Mouse (Mus musculus) bone marrow macrophage, adult 2 months (primary cell): ENCODE results near the gene Sipa1l3. TPM values are rescaled to one million over a fixed set of nuclear protein-coding genes. Genes with fewer than 3 reads are reported as not detected.

Experiments
- H3K27ac ChIP-seq: 2 replicates; pipeline ENCODE4 v1.5.1; 2012; ENCODE audit warnings: low read depth, low read length; ENCODE audit not compliant: insufficient read depth
- H3K4me1 ChIP-seq: 2 replicates; pipeline ENCODE4 v1.6.1; 2012; ENCODE audit warnings: low read length; ENCODE audit not compliant: control insufficient read depth, insufficient read depth
- H3K4me3 ChIP-seq: 2 replicates; pipeline ENCODE4 v1.5.1; 2012; ENCODE audit warnings: mild to moderate bottlenecking, low read length, moderate library complexity; ENCODE audit not compliant: insufficient read depth
- CTCF ChIP-seq: IDR thresholded peaks from 2 replicates; pipeline ENCODE4 v1.5.1; 2012; ENCODE audit warnings: low read depth, mild to moderate bottlenecking, low read length, moderate library complexity
- POLR2A ChIP-seq: IDR thresholded peaks from 2 replicates; pipeline ENCODE4 v1.6.1; 2012; ENCODE audit warnings: mild to moderate bottlenecking, low read depth, low read length, borderline replicate concordance
- polyA plus RNA-seq: library from polyadenylated mRNA; stranded (reverse); fragments of >200 nt; gene quantifications from 2 replicates; pipeline ENCODE4 v1.2.4, GENCODE M21; 2012; ENCODE audit not compliant: missing spikeins, insufficient read depth, insufficient read length

The Sipa1l3 gene
- polyA plus RNA-seq, 1 experiment, result 23.4 TPM

DNA sequence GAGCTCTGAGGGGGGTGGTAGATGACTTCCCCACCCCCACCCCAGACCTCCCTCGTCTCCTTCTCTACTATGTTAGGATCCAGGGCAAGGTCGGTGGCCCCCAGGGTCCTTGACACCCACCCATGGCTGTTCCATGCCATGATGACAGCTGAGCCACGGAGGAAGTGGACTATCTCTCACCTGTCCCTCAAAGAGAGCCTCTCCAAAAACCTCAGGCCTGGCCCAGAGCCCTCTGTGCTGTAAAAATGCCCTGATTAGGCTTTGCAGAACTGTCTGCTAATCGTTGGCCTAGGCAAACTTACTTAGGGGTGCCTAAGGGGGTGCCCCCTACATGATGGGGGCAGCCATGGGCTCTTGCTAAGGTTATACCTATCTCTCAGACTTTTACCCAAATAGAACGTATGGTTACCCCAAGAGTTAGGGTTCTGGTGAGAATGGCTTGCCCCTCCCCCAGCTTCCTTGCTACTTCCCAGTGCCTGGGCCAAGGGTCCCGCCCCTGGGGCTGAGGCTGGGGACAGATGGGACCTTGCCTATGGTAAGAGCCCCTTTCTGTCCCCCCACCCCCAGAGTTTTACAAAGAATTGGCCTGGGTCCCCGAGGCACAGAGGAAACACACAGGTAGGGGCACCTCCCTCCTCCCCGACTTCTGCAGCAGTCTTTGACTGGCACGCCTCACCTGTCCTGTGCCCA is 204.7 kb downstream of the Sipa1l3 start:
- 0 out of 2 replicates have a peak, but pooled peaks cover 2% of the 10 kb centered on the region for H3K4me1 ChIP-seq

DNA sequence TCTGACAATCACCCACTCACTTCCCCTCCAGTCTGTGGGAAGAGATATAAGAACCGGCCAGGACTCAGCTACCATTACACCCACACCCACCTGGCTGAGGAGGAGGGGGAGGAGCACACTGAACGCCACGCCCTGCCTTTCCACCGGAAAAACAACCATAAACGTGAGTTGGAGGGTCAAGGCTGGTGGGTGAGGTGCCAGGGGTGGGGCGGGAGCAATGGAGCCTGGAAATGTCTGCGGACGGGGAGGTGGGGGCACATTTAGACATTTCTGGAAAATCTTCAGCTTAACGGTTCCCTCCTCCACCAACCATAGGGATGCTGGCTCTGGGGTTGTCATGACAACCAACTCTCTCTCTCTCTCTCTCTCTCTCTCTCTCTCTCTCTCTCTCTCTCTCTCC is 205.4 kb downstream of the Sipa1l3 start:
- Histone ChIP-seq H3K4me3 (no peak overlapping the region), H3K27ac (no peak overlapping the region), H3K4me1 (0 out of 2 replicates have a peak, but pooled peaks cover 5% of the 10 kb centered on the region)
- TF ChIP-seq CTCF (no peak), POLR2A (no peak)

More for the DNA sequence above, 204.7 kb downstream of the Sipa1l3 start:
- H3K4me3 ChIP-seq, result no peak overlapping the region
- TF ChIP-seq CTCF, result no peak
- H3K27ac ChIP-seq, result no peak overlapping the region

DNA sequence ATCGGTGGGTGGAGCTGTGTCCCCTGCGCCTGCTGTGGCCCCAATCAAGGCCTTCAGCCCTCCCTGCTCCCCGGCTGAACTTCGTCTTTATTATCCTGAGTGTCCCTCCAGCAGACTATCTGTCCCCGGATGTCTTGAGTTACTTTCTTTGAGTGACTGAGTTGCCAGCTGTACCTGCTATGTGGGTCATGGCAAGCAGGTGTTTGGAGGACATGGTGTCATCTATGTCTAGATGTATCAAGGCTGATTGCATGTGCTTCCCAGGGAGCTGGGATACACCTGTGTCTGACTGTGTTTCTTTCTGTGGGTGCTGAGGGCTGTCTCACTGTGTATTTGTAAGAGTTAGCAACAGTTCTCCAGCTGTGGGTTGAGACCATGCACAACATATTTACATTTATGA is 208.7 kb downstream of the Sipa1l3 start:
- Histone ChIP-seq H3K4me1 (peaks cover 8% of the 10 kb centered on the region; the same call in 1 of the 2 replicates), H3K27ac (no peak overlapping the region), H3K4me3 (peak overlapping the region; percentile 59)
- TF ChIP-seq POLR2A (no peak), CTCF (no peak)

DNA sequence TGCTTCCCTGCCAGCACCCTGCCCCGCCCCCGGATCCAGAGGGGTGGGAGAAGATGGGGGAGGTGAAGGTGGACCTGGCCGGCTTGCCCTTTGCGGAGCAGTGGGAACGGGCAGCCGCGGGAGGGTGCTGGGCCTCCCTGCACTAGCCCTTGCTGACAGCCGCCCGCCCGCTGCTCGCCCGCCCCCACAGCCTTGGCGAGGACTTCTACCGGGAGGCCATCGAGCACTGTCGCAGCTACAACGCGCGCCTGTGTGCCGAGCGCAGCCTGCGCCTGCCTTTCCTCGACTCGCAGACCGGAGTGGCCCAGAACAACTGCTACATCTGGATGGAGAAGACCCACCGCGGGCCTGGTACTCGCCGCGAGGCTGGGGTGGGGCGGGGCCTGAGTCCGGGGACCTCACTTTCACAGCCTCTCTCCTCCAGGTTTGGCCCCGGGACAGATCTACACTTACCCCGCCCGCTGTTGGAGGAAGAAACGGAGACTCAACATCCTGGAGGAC is 209.2 kb downstream of the Sipa1l3 start:
- TF ChIP-seq CTCF, result no peak
- TF ChIP-seq POLR2A, result no peak
- Histone ChIP-seq H3K4me1 (peaks cover 8% of the 10 kb centered on the region; the same call in 1 of the 2 replicates), H3K27ac (no peak overlapping the region), H3K4me3 (peak overlapping the region; percentile 59)

DNA sequence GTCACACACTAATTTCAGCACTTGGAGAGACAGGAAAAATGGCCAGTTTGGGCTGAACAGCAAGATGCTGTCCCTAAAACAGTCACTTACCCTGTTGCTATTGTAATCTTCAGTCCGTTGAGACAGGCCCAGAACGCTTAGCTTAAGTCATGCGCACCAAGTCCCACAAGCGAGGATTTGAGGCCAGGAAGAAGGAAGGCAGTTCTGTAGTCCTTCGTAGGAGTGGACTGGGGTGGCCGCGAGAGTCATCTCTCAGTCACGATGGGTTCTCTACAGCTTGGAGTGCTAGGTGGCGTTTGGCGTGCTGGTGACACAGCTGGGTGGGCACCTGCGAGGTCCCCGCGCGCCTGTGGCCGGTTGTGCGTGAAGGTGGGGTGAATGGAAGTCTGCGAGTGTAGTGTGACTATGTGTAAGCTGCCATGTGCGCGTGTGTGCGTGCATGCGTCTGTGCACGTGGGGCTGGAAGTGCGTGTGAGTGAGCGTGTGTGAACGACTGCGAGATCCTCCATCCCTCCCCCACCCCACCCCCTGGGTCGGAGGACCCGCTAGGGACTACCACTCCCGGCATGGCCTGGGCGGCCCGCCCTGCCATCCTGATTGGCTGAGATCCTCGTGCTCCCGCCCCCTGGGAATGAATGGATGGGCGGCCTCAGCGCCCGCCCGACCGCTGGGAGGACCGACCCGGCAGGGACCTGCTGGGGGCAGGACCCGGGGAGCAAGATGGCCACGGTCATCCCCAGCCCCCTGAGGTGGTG is 210.9 kb downstream of the Sipa1l3 start:
- H3K4me3 ChIP-seq, result peak overlapping the region; percentile 77
- H3K4me1 ChIP-seq, result peaks cover 8% of the 10 kb centered on the region; the same call in 1 of the 2 replicates
- TF ChIP-seq POLR2A (no peak), CTCF (no peak)
- H3K27ac ChIP-seq, result peak overlapping the region; percentile 25

DNA sequence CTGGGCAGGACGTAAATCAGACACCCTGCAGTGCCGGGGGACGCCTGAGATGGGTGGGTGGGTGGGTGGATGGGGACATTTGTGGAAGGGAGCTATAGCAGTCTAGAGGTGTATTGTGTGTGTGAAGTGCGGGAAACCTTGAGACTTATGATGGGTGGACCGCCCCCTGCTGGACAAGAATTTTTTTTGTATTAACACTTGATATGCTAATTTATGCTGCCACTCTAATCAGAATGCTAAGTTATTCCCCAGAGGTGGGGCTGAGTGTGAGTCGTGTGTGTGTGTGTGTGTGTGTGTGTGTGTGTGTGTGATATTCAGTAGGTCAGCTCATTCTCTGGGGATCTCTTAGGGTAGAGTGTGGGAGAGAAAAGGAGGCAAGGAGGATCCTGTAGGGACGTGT is 211.8 kb downstream of the Sipa1l3 start:
- no peak overlapping the region for H3K27ac ChIP-seq
- no peak for TF ChIP-seq POLR2A
- no peak for TF ChIP-seq CTCF
- peak overlapping the region; percentile 8 for H3K4me3 ChIP-seq
- peaks cover 8% of the 10 kb centered on the region; the same call in 1 of the 2 replicates for H3K4me1 ChIP-seq

DNA sequence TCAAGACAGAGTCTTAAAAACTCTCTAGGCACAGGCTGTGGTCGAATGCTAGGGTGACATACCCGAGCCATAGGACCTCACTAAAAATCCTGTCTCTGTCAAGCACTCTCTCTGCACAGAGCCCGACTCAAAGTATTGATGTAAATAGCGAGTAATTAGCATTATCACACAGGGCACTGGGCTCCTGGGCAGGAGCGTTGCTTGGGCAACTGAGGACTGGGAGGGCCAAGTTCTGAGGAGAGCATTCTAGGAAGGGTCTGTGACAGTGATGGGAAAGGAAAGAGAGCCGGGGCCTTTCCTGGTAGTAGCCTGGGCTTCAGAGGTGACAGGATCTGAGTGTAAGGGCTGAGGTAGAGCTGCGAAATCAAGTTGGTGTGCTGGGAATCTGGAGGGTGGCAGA is 212.3 kb downstream of the Sipa1l3 start:
- no peak overlapping the region for H3K27ac ChIP-seq
- H3K4me1 ChIP-seq, result peaks cover 8% of the 10 kb centered on the region; the same call in 1 of the 2 replicates
- no peak overlapping the region for H3K4me3 ChIP-seq
- TF ChIP-seq CTCF (no peak), POLR2A (no peak)

DNA sequence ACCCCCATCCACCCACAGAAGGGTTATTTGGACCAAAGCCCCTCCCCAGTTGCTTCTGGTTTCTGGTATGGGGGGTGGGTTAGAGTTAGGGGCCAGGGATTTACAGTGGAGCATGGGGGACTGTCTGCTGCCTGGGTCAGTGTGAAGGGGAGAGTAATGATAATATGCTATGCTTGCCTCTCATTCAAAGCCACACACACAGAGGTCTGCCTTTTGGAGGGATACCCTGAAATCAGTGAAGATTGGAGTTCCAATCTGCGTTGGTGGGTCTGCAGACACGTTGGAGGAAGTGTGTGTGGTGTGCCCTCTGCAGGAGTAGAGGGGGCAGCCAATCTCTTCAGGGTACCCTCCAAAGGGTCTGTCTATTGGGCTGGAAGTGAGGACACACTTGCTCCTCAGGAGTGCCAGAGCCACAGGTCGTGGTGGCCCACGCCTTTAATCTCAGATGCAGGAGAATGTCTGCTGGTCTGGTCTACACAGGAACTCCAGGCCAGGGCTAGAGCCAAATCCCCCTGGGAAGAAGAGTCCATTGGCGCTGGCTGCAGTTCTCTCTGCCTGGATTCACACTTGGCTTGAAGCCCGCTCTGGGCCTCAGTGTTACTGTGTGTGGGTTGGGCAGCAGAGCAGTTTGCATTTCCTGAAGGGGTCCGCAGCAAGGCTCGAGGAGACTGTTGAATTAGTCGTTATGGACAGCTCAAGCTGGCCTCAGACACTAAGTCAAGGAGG is 213.0 kb downstream of the Sipa1l3 start:
- peak overlapping the region; percentile 19; the same call in 1 of the 2 replicates for H3K4me3 ChIP-seq
- no peak for TF ChIP-seq POLR2A

DNA sequence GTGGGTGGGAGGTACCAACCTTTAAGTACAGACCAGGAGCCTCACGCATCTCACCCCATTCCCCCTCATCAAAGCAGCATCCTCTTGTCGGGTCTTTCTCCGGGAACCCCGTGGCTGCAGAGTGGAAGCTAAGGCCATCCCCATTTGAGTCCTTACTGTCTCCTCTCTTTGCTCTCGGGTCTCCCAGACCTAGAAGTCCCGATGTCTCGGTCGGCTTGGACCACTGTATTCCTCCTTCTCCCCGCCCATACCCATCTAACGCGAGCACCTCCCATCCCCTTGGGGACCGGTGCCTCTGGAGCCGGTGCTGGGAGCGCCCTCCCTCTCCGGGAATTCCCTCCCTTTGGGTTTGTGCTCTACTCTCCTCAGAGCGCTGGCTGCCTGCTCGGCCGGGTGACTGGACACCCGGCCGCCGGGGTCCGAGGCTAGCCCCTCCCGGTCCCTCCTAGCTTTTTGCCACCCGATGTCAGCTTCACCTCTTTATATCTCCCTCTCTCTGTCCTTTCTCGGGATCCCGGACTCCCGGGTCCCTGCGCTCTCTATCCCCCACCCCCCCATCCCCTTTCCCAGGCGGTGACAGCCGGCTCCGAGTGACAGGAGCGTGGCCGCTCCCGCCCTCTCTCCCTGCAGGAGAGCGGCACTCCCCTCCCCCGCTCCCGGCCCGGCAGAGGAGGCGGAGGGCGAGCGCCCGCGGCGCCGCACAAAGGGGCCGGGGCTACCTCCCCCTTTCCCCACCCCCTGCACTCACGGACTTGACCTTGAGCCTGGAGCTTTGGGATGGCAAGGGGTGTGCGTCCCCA is 213.8 kb downstream of the Sipa1l3 start:
- peaks cover 8% of the 10 kb centered on the region; the same call in 1 of the 2 replicates for H3K4me1 ChIP-seq
- H3K4me3 ChIP-seq, result peak overlapping the region; percentile 33

More for the DNA sequence above, 213.0 kb downstream of the Sipa1l3 start:
- Histone ChIP-seq H3K4me1 (peaks cover 8% of the 10 kb centered on the region; the same call in 1 of the 2 replicates), H3K27ac (no peak overlapping the region)

More for the DNA sequence above, 213.8 kb downstream of the Sipa1l3 start:
- TF ChIP-seq CTCF (no peak), POLR2A (no peak)
- no peak overlapping the region for H3K27ac ChIP-seq
